Mouse (Mus musculus): Measurements from ENCODE around the gene Tmtc2.

Tmtc2 gene

DNA sequence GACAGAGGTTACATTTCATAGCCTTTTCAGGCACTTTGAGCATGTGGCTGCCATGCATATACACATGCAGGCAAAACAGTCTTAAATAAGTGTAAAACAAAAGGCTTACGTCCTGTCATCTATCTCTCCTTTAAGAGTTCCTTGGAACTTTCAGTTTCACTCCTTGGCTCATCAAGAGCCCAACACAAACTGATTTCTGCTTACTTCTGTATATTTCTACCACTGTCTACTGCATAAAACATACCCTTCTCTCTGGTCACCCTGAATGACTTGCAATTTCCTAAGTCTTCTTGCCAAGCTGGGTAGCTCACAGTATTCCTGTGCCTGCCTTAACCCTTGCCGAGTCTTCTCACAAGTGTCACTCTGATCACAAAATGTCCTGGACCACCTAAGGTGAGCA is 26.2 kb downstream of the Tmtc2 start:
- no peak for DNase-seq (ENCODE audit: low read depth)

DNA sequence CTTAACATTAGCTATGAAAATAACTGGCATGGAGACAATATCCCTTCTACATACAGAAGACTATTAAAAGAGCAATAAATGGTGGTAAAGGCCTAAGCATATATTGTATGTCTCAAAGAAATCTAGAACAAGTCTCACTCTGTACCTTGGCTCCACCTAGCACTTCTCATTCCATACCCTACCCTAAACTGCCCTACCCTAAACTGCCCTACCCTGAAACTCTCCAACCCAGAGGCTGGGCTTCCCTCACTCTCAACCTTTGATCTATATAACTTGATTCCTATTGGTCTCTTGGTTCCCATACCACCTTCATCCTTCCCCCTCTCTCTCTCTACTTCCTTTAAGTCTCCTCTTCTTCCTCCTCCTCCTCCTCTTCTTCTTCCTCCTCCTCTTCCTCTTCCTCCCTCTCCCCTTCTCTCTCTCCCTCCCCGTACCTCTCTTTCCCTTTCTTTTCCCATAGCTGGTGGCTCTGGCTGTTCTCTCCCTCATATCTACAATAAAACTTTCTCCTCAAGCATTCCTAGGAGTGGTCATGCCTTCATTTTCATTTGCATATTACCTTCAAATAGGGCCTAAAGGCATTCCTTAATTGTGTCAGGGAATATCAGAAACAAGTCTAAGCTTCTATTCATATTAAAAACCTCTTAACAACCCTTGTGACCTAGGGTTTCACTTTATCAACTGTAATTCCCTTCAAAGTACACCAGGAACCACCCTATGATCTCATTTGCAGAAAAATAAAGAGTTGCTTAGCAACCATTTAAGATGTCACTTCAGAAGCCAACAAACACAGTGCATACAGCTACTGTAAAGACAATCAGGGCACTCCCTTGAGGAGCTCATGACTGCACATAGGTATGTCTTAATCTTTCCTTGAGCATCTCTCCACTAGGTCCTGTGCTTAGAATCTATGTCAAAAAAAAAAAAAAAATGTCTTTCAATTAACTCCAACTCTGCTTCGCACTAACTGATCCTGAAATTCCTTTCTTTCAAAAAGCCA is 29.9 kb downstream of the Tmtc2 start:
- DNase-seq (ENCODE audit: low read depth) = no peak

DNA sequence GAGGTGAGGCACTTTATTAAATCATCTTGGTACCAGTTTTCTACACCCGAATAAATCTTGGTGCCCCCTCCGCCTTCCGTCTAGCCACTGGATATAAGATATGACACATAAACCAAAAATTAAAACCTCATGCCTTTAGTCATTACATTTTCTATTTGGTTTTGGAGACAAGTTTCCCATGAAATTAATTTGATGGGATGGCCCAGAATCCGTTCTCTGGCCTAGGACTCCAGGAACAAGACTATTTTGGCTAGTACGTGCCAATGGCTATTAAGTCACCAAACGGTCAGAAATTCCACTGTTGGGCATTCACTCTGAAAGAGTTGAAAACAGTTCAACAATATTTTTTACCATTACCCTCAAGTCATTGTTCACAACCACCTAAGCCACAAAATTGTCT is 32.2 kb downstream of the Tmtc2 start:
- no peak for DNase-seq (ENCODE audit: low read depth)

GRCm38 (mm10) chr10:105539697-105540096 is 34.6 kb downstream of the Tmtc2 start:
- DNase-seq (ENCODE audit: low read depth) = no peak

GRCm38 (mm10) chr10:105536910-105537309 is 37.3 kb downstream of the Tmtc2 start:
- DNase-seq (ENCODE audit: low read depth) = no peak

DNA sequence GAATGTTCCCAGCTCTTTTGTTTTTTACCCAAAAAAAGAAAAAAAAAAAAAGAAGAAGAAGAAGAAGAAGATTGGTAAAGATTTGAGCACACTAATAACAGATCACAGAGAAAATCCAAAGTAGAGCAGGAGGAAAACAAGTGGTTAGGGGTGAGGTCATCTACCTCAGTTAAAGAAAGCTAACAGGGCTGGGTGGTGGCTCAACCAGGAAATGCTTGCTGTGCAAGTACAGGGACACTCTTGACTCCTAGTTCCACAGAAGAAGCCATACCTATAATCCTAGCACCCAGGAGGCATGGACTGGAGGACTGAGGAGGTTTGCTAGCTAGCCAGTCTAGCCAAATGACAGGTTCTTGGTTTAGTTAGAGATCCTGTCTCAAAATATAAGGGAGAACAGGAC is 38.4 kb downstream of the Tmtc2 start:
- no peak for DNase-seq (ENCODE audit: low read depth)

- DNase-seq (ENCODE audit: low read depth) = no peak
Measured at GRCm38 (mm10) chr10:105532747-105533146, 41.5 kb downstream of the Tmtc2 start.

- DNase-seq (ENCODE audit: low read depth) = no peak
Measured at GRCm38 (mm10) chr10:105532019-105532525, 42.2 kb downstream of the Tmtc2 start.

DNA sequence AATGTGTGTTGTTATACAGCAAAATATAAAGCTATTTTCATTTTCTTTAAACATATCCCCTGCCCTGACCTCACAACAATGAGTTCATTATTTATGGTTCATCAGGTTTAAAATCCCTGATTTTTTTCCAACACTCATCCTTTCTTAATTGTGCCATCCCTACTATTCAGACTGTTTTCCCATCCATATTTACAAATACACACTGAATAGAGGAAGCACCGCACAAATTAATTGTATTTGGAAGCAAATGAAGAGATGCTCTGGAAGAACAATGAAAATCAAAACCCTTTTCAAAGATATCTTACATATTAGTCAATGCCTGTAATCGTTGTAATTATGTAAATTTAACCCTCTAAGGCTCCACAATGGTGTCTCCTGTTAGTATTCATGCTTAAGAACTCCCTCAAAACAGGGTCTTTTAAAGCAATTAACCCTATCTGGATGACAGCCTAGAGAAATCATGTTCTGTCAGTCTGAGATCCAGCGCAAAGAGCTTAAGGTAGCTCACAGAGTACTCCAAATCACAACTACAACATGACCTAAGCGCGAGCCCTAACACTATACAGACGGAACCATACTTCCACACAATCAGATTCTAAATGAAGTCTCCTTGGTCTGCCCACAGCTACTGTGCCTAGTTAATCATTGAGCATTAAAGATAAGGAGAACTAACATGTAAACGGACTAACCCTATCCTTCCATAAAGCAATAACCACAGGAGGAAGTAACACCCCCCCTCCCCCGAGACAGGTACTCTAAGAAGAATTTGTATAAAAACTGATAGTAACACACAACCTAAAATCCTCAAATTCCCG is 43.0 kb downstream of the Tmtc2 start:
- DNase-seq (ENCODE audit: low read depth) = no peak

- no peak for DNase-seq (ENCODE audit: low read depth)
Measured at GRCm38 (mm10) chr10:105523405-105524088, 50.7 kb downstream of the Tmtc2 start.

GRCm38 (mm10) chr10:105522431-105522830 is 51.8 kb downstream of the Tmtc2 start:
- DNase-seq (ENCODE audit: low read depth) = no peak

DNA sequence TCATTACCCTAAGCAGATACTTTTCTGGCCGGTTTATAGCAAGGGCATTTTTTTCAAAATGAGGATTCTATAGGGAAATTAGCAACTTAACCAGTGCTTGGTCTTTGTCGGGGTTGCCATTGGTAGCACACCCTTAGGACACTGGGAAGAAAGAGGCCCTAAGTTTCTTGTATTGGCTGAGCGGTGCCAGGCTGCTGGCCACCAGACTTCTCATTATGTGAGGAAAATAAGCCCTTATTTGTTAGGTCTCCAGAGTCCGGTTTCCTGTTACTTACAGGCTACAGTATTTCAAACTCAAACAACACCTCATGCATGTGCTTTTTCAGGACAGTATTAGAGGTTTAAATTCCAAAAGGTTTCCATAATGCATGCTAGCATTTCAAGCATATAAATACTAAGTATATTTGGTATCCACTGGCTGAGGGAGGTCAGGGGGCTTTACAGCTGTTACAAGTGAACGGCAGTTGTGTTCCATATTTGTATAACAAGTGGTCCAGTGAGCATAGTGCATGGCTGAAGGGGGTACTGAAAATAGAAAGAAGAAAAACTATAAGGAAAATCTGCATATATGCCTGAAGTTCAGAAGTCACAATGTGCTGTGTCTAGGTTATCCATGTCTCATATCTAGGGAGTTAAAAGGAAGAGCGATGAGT is 55.0 kb downstream of the Tmtc2 start:
- no peak for DNase-seq (ENCODE audit: low read depth)

GRCm38 (mm10) chr10:105518144-105518543 is 56.1 kb downstream of the Tmtc2 start:
- no peak for DNase-seq (ENCODE audit: low read depth)

DNA sequence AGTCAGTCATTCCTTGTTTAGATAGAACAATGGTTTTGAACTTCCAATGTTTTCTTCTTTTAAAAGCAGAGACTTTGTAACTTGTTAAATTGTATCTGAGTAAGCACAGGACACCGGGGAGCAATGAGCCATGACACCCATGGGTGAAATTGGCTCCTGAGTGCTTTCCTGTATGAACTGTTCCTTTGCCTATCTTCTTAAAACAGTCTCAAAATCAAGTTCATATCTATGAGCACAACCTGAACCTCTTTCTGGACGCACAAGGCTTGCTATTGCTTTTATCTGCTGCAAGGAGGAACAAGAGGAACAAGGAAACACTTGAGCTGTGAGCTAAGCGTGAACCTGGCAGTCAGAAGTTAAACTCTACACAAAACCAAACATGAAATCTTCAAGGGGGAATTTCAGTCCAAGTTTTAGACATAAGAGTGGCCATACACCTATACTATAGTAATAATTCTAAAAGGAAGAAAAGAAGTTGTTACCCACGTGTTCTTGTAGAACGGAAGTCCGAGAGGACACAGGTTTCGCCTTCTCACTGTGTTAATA is 60.4 kb downstream of the Tmtc2 start:
- no peak for DNase-seq (ENCODE audit: low read depth)

DNA sequence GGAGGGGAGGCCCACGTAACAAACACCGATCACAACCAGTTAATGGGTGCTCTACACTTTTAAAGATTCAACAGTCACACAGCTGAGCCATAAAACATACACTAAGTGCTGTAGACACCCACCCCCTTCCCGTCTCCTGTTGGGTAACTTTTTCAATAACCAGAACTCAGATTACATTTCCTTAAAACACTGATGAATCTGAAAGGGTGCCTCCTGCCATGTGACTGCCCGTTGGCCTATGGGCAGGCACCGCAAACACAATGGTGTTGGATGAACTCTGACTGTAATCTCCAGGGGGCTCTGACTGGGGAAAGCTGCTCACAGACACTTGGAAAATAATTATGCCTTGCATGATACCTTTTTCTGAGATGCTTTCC is 64.4 kb downstream of the Tmtc2 start:
- no peak for DNase-seq (ENCODE audit: low read depth)

DNA sequence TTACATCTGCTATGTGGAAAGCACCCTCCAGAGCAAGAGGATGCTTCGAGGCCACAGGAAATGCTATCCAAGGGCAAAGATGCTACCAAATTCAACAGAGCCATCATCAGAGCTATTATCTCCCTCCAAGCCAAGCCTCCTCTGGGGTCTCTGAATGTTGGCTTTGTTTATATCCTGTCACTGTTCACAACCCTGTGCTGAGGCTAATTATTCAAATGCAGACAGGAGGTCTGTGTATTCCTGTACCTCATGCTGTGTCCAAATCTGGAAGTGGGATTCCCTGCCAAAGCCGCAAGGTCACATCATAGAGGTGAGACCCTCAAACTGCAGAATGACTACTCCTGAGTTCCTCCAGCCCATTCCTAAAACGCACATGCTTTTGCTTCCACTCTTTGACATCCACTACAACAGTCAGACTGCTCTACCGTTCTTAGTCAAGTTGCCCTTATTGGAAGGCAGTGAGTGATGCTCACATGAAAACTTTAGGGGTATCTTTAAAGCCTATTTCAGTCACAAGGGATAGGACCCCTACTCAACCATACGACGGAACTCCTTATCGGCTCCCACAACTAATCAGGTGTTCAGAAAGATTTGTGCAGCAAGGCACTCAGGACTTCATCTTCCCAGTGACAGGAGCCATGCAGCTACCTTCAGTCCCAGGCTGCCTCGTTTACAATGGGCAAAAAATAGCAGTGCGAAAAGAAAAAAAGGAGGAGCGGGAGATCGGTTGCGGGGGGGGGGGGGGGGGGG is 64.9 kb downstream of the Tmtc2 start:
- DNase-seq (ENCODE audit: low read depth) = no peak

DNA sequence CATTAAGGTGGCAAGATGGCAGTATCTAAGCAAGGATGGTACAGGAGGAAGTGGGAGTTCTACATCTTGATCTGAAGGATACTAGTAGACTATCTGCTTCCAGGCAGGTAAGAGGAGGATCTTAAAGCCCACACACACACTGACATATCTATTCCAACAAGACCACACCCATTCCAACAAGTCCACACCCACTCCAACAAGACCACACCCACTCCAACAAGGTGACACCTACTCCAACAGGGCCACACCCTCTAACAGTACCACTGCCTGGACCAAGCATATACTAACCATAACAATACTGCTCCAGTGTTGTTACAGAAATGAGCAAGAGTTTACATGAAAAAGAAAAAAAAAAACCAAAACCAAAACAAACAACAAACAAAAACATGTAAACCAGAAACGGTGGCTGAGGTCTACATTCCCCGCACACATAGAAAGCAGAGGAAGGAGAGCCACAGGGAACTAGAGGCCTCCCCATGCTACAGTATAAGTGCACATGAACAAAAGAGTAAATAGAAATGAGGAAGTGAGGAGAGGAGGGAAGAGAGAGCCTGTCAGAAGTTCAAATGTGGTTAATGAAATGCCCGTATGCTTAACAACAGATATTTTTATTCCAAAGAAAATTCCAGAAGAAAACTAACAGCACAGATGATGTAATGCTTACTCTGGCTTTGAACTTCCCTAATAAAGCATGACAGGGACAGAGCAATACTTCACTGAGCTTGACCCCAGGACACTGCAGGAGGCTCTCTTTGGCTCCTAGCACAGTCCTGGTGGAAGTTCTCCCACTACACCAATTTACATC is 66.1 kb downstream of the Tmtc2 start:
- DNase-seq (ENCODE audit: low read depth) = no peak

GRCm38 (mm10) chr10:105506046-105506445 is 68.2 kb downstream of the Tmtc2 start:
- no peak for DNase-seq (ENCODE audit: low read depth)

- DNase-seq (ENCODE audit: low read depth) = no peak
Measured at GRCm38 (mm10) chr10:105504472-105504871, 69.8 kb downstream of the Tmtc2 start.

DNA sequence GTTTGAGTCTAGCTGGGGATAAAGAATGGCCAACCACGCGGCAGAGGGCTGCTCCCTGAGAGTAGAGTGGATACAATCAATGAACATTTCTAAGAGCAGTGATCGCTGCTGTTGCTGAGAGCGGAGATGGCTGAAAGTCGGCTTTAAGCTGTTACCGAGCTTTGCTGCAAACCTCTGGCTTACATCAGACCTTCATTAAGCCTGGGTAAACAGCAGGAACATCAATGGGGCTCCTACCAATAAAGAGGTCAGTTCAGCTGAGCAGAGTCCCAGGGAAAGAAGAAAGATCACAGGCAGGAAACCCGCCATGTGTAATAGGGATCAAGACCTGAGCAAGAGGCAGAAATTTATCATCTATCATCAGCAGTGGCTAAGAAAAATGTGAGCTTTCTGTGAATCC is 72.5 kb downstream of the Tmtc2 start:
- DNase-seq (ENCODE audit: low read depth) = no peak

Data from NIH3T3 (cell line).